Mouse (Mus musculus): ENCODE measurements around the gene Tbcel. TPM values are rescaled to one million over a fixed set of nuclear protein-coding genes. Genes with fewer than 3 reads are reported as not detected.

Tbcel gene
- total and polyA plus RNA-seq, 3 experiments = 7.6 to 20.0 (median 18.2) TPM

DNA sequence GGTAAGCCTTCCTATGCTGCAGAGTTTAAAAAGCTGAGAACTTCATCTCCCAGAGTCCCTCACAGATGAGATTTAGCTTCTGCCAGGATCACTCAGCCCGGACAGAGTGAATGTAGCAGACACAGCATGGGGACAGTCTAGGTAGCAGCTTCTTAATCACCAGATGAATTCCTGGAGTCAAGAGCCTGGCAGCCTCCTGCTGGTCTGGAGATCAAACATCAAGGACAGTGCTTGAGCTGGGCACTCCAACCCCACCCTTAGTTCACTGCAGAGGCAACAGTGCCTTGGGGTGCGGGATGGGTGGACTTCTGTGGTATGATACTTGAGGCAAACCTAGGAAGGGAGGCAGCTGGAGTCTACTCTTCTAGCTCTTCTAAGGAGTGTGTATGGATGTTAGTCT is 87.9 kb downstream of the Tbcel start:
- intact Hi-C loops (cut with DNase I) = no loop called here
- no peak for DNase-seq
- no peak overlapping the region for H3K9ac ChIP-seq (ENCODE audit: low read depth, low read length)
- H3K4me1 ChIP-seq (ENCODE audit: control insufficient read depth, insufficient read depth, low read length) = no peaks in the 10 kb centered on the region
- H3K79me2 ChIP-seq (replicated peaks; ENCODE audit: control insufficient read depth, insufficient read depth, low read length) = no peaks in the 10 kb centered on the region
- H3K4me3 ChIP-seq = no peak overlapping the region
- WGBS = 72% methylated on average over 2 of the region's 2 CpGs
- H3K36me3 ChIP-seq (ENCODE audit: control insufficient read depth, insufficient read depth, low read length) = peaks cover 1% of the 10 kb centered on the region; the same call in 1 of the 2 replicates
- H3K27ac ChIP-seq = no peak overlapping the region
- TF ChIP-seq EP300 (IDR thresholded peaks at IDR 0.05; ENCODE audit: insufficient read depth, low read depth, low read length) = no peak
- TF ChIP-seq CTCF (IDR thresholded peaks at IDR 0.05) = no peak
- no peak for TF ChIP-seq POLR2A (IDR thresholded peaks at IDR 0.05; ENCODE audit: insufficient read depth, low read depth, low read length)
- H3K27me3 ChIP-seq (ENCODE audit: control insufficient read depth, insufficient read depth, low read length) = no peaks in the 10 kb centered on the region

DNA sequence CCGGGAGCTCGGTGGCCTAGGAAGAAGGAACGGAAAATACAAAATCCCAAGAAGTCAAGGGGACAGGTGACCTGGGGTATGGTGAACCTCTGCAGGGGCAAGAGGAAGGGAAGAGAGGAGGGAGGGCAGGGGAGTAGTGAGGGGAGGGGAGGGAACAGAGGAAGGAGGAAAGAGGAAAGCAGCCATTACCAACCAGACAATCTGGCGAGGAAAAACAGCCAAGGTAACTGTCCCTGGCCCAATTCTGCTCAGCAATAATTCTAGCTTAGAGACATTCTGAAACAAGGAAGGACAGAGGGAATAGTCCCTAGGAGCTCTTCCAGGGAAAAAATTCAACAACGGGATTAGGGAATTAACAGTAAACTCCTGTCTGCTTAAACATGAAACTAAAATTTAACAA is 88.8 kb downstream of the Tbcel start:
- 79% methylated on average over 5 of the region's 5 CpGs for WGBS
- H3K9ac ChIP-seq (ENCODE audit: low read depth, low read length) = no peak overlapping the region
- peaks cover 1% of the 10 kb centered on the region; the same call in 1 of the 2 replicates for H3K36me3 ChIP-seq (ENCODE audit: control insufficient read depth, insufficient read depth, low read length)
- H3K4me3 ChIP-seq = no peak overlapping the region
- TF ChIP-seq POLR2A (IDR thresholded peaks at IDR 0.05; ENCODE audit: insufficient read depth, low read depth, low read length) (no peak), CTCF (IDR thresholded peaks at IDR 0.05) (no peak), EP300 (IDR thresholded peaks at IDR 0.05; ENCODE audit: insufficient read depth, low read depth, low read length) (no peak)
- intact Hi-C loops (cut with DNase I) = no loop called here
- DNase-seq = no peak
- no peaks in the 10 kb centered on the region for H3K27me3 ChIP-seq (ENCODE audit: control insufficient read depth, insufficient read depth, low read length)
- H3K79me2 ChIP-seq (replicated peaks; ENCODE audit: control insufficient read depth, insufficient read depth, low read length) = no peaks in the 10 kb centered on the region
- H3K4me1 ChIP-seq (ENCODE audit: control insufficient read depth, insufficient read depth, low read length) = no peaks in the 10 kb centered on the region
- H3K27ac ChIP-seq = no peak overlapping the region

DNA sequence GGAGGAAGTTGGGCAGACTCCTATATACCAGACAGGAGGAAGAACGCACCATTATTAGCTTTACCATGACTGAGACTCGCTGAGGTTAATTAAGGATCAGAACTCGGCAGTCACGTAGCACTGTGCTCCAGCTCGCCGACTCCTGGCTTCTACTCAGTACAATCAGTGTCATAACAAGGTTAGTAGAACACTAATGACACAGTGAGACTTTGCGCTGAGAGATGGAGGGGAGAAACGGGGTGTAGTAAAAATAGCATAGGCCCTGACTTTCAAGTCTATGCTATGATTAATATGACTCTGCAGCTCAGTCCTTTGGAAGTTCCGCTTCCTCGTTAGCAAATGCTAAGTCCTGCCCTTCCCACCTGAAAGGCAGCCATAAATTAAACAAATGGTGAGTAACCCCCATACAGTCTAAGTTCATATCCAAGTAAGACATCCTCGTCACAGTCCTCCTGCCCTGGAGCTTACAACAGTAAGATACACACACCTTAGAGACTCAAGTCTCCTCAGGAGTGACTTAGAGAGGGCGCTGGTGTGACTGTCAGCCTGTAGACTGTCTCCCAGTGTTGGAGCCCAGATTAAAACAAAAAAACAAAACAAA is 90.2 kb downstream of the Tbcel start:
- H3K4me1 ChIP-seq (ENCODE audit: control insufficient read depth, insufficient read depth, low read length) = no peaks in the 10 kb centered on the region
- no peaks in the 10 kb centered on the region for H3K79me2 ChIP-seq (replicated peaks; ENCODE audit: control insufficient read depth, insufficient read depth, low read length)
- H3K27ac ChIP-seq = no peak overlapping the region
- intact Hi-C loops (cut with DNase I) = loop anchor here (2.0 kb wide), 1 partner anchor 43 kb away; no protein-coding TSS in a partner anchor
- WGBS = 70% methylated on average over 12 of the region's 12 CpGs
- H3K4me3 ChIP-seq = no peak overlapping the region
- DNase-seq = peak in 1 of 2 experiments; percentile 41
- TF ChIP-seq EP300 (IDR thresholded peaks at IDR 0.05; ENCODE audit: insufficient read depth, low read depth, low read length) = no peak
- no peak for TF ChIP-seq POLR2A (IDR thresholded peaks at IDR 0.05; ENCODE audit: insufficient read depth, low read depth, low read length)
- TF ChIP-seq CTCF (IDR thresholded peaks at IDR 0.05) = no peak
- H3K27me3 ChIP-seq (ENCODE audit: control insufficient read depth, insufficient read depth, low read length) = no peaks in the 10 kb centered on the region
- peaks cover 1% of the 10 kb centered on the region; the same call in 1 of the 2 replicates for H3K36me3 ChIP-seq (ENCODE audit: control insufficient read depth, insufficient read depth, low read length)
- no peak overlapping the region for H3K9ac ChIP-seq (ENCODE audit: low read depth, low read length)

DNA sequence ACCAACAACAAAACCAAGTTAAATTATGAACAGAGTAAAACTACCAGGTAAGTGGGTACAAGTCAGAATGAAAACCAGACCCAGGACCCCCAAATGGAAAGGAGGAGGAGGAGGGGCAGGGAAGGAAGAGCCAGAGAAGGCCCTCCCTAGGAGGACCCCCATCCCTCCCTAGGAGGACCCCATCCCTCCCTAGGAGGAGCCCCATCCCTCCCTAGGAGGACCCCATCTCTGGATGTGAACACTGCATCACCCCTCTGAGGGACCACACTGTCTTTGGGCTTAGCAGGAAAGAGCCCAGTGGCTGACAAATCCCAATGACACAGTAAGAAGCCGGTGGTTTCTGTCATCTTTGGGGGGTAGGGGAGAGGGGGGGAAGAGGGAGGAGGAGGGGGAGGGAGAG is 92.4 kb downstream of the Tbcel start:
- intact Hi-C loops (cut with DNase I) = no loop called here
- 0 out of 2 replicates have a peak, but pooled peaks cover 2% of the 10 kb centered on the region for H3K27me3 ChIP-seq (ENCODE audit: control insufficient read depth, insufficient read depth, low read length)
- no peak overlapping the region for H3K9ac ChIP-seq (ENCODE audit: low read depth, low read length)
- H3K27ac ChIP-seq = no peak overlapping the region
- TF ChIP-seq POLR2A (IDR thresholded peaks at IDR 0.05; ENCODE audit: insufficient read depth, low read depth, low read length) = no peak
- no peak for TF ChIP-seq CTCF (IDR thresholded peaks at IDR 0.05)
- no peak for TF ChIP-seq EP300 (IDR thresholded peaks at IDR 0.05; ENCODE audit: insufficient read depth, low read depth, low read length)
- H3K4me3 ChIP-seq = no peak overlapping the region
- H3K79me2 ChIP-seq (replicated peaks; ENCODE audit: control insufficient read depth, insufficient read depth, low read length) = no peaks in the 10 kb centered on the region
- DNase-seq = no peak
- 53% methylated on average over 1 of the region's 1 CpGs for WGBS
- H3K36me3 ChIP-seq (ENCODE audit: control insufficient read depth, insufficient read depth, low read length) = peaks cover 1% of the 10 kb centered on the region; the same call in 1 of the 2 replicates
- peaks cover 3% of the 10 kb centered on the region for H3K4me1 ChIP-seq (ENCODE audit: control insufficient read depth, insufficient read depth, low read length)

DNA sequence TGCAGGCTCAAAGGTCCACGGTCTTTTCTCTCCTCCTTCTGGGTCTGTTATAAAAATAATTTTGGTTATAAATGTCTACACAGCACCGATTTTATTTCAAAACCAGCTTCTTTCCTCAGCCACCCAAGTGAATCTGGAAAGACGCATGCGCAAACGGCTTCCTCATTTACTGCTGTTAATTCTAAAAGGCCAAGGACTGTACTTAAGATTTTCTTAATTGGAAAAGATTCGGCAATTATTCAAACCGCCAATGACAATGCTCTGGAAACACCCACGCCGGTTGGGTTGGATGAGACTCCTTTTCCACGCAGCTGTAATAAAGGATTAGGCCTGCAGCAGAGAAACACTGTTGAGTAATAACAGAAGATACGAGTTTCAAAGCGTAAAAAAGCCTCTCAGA is 94.3 kb downstream of the Tbcel start:
- H3K27me3 ChIP-seq (ENCODE audit: control insufficient read depth, insufficient read depth, low read length) = 0 out of 2 replicates have a peak, but pooled peaks cover 2% of the 10 kb centered on the region
- H3K4me3 ChIP-seq = no peak overlapping the region
- H3K4me1 ChIP-seq (ENCODE audit: control insufficient read depth, insufficient read depth, low read length) = peaks cover 3% of the 10 kb centered on the region
- 93% methylated on average over 12 of the region's 12 CpGs for WGBS
- DNase-seq = no peak
- no peaks in the 10 kb centered on the region for H3K79me2 ChIP-seq (replicated peaks; ENCODE audit: control insufficient read depth, insufficient read depth, low read length)
- TF ChIP-seq POLR2A (IDR thresholded peaks at IDR 0.05; ENCODE audit: insufficient read depth, low read depth, low read length) (no peak), EP300 (IDR thresholded peaks at IDR 0.05; ENCODE audit: insufficient read depth, low read depth, low read length) (no peak), CTCF (IDR thresholded peaks at IDR 0.05) (no peak)
- H3K27ac ChIP-seq = no peak overlapping the region
- intact Hi-C loops (cut with DNase I) = no loop called here
- no peak overlapping the region for H3K9ac ChIP-seq (ENCODE audit: low read depth, low read length)
- H3K36me3 ChIP-seq (ENCODE audit: control insufficient read depth, insufficient read depth, low read length) = peaks cover 1% of the 10 kb centered on the region; the same call in 1 of the 2 replicates

DNA sequence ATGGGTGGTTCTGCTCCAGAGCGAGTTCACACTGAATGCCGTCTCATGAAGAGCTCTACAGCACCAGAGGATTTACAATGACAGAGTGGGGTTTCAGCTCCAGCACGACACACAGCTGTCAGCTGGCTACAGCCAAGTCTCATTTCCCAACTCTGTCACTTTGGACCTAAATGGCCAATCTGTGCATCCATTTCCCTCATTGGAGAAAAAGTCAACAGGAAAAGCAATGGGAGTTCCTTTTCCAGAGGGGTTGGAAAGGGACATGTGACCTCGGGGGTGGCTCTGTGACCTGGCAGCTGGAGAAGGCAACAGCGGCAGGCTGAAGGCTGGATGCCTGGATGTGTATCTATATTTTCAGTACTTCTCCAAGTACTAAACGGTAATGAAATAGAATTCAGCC is 96.3 kb downstream of the Tbcel start:
- peaks cover 3% of the 10 kb centered on the region for H3K4me1 ChIP-seq (ENCODE audit: control insufficient read depth, insufficient read depth, low read length)
- H3K4me3 ChIP-seq = no peak overlapping the region
- H3K79me2 ChIP-seq (replicated peaks; ENCODE audit: control insufficient read depth, insufficient read depth, low read length) = no peaks in the 10 kb centered on the region
- no peak for TF ChIP-seq POLR2A (IDR thresholded peaks at IDR 0.05; ENCODE audit: insufficient read depth, low read depth, low read length)
- no peak overlapping the region for H3K9ac ChIP-seq (ENCODE audit: low read depth, low read length)
- DNase-seq = peak in 1 of 2 experiments; percentile 5
- H3K27ac ChIP-seq = no peak overlapping the region
- 0 out of 2 replicates have a peak, but pooled peaks cover 2% of the 10 kb centered on the region for H3K27me3 ChIP-seq (ENCODE audit: control insufficient read depth, insufficient read depth, low read length)
- intact Hi-C loops (cut with DNase I) = no loop called here
- no peaks in the 10 kb centered on the region; the same call in 1 of the 2 replicates for H3K36me3 ChIP-seq (ENCODE audit: control insufficient read depth, insufficient read depth, low read length)
- 62% methylated on average over 6 of the region's 6 CpGs for WGBS
